Mouse (Mus musculus) testis, adult 2 months (tissue): Measurements from ENCODE around the gene Ndufa12.

ENCODE experiments used
- CTCF ChIP-seq: fragments of 200-500 bp; IDR thresholded peaks from 2 replicates; pipeline ENCODE4 v1.5.1; 2012; ENCODE audit warnings: low read depth, mild to moderate bottlenecking, inconsistent platforms, low read length, moderate library complexity; ENCODE audit not compliant: control insufficient read depth, insufficient read depth, insufficient replicate concordance
- POLR2A ChIP-seq: fragments of 200-500 bp; IDR thresholded peaks from 2 replicates; pipeline ENCODE4 v1.6.1; 2012; ENCODE audit warnings: low read depth, mild to moderate bottlenecking, inconsistent platforms, low read length, moderate library complexity; ENCODE audit not compliant: control insufficient read depth

- no peak for TF ChIP-seq CTCF
- no peak for TF ChIP-seq POLR2A
Observed at GRCm38 (mm10) chr10:94211725-94212124, 13.2 kb downstream of the Ndufa12 start.
